Mouse (Mus musculus): ENCODE measurements at regions not wholly inside any gene's neighbourhood (a gene's known extent, or its start where the extent isn't known, plus 50 kb on each side); places are given as distances from the start of the nearest gene placed in this dataset.

GRCm38 (mm10) chr11:19264798-19265671, 246.2 kb upstream of the Meis1 start:
- H3K27ac ChIP-seq, result no peak overlapping the region
- 57% methylated on average over 18 of the region's 18 CpGs for WGBS
- intact Hi-C loops (cut with DNase I), result no loop called here
- H3K27me3 ChIP-seq (ENCODE audit: control insufficient read depth, insufficient read depth, low read length), result no peaks in the 10 kb centered on the region
- H3K36me3 ChIP-seq (ENCODE audit: control insufficient read depth, insufficient read depth, low read length), result no peaks in the 10 kb centered on the region
- H3K4me1 ChIP-seq (ENCODE audit: control insufficient read depth, insufficient read depth, low read length), result no peaks in the 10 kb centered on the region
- TF ChIP-seq EP300 (IDR thresholded peaks at IDR 0.05; ENCODE audit: insufficient read depth, low read depth, low read length) (no peak), CTCF (IDR thresholded peaks at IDR 0.05) (no peak), POLR2A (IDR thresholded peaks at IDR 0.05; ENCODE audit: insufficient read depth, low read depth, low read length) (no peak)
- no peak for DNase-seq
- H3K9ac ChIP-seq (ENCODE audit: low read depth, low read length), result no peak overlapping the region
- H3K4me3 ChIP-seq, result no peak overlapping the region
- H3K79me2 ChIP-seq (replicated peaks; ENCODE audit: control insufficient read depth, insufficient read depth, low read length), result no peaks in the 10 kb centered on the region

- no peak for DNase-seq
- Histone ChIP-seq H3K79me2 (replicated peaks; ENCODE audit: control insufficient read depth, insufficient read depth, low read length) (no peaks in the 10 kb centered on the region), H3K36me3 (ENCODE audit: control insufficient read depth, insufficient read depth, low read length) (no peaks in the 10 kb centered on the region), H3K27me3 (ENCODE audit: control insufficient read depth, insufficient read depth, low read length) (no peaks in the 10 kb centered on the region), H3K27ac (no peak overlapping the region), H3K4me1 (ENCODE audit: control insufficient read depth, insufficient read depth, low read length) (no peaks in the 10 kb centered on the region), H3K9ac (ENCODE audit: low read depth, low read length) (no peak overlapping the region), H3K4me3 (no peak overlapping the region)
- TF ChIP-seq EP300 (IDR thresholded peaks at IDR 0.05; ENCODE audit: insufficient read depth, low read depth, low read length), result no peak
- TF ChIP-seq POLR2A (IDR thresholded peaks at IDR 0.05; ENCODE audit: insufficient read depth, low read depth, low read length), result no peak
- TF ChIP-seq CTCF (IDR thresholded peaks at IDR 0.05), result no peak
- intact Hi-C loops (cut with DNase I), result no loop called here
- 65% methylated on average over 3 of the region's 3 CpGs for WGBS
Observed at GRCm38 (mm10) chr11:19265672-19265972, 246.8 kb upstream of the Meis1 start.

- 79% methylated on average over 6 of the region's 6 CpGs for WGBS
- intact Hi-C loops (cut with DNase I), result no loop called here
Observed at GRCm38 (mm10) chr11:19290971-19291370, 272.2 kb upstream of the Meis1 start.

GRCm38 (mm10) chr11:19299411-19299810, 280.6 kb upstream of the Meis1 start:
- Histone ChIP-seq H3K27ac (no peak overlapping the region), H3K4me1 (ENCODE audit: control insufficient read depth, insufficient read depth, low read length) (no peaks in the 10 kb centered on the region), H3K36me3 (ENCODE audit: control insufficient read depth, insufficient read depth, low read length) (no peaks in the 10 kb centered on the region), H3K79me2 (replicated peaks; ENCODE audit: control insufficient read depth, insufficient read depth, low read length) (no peaks in the 10 kb centered on the region), H3K27me3 (ENCODE audit: control insufficient read depth, insufficient read depth, low read length) (no peaks in the 10 kb centered on the region), H3K4me3 (no peak overlapping the region), H3K9ac (ENCODE audit: low read depth, low read length) (no peak overlapping the region)
- TF ChIP-seq POLR2A (IDR thresholded peaks at IDR 0.05; ENCODE audit: insufficient read depth, low read depth, low read length), result no peak
- TF ChIP-seq EP300 (IDR thresholded peaks at IDR 0.05; ENCODE audit: insufficient read depth, low read depth, low read length), result no peak
- no peak for TF ChIP-seq CTCF (IDR thresholded peaks at IDR 0.05)
- intact Hi-C loops (cut with DNase I), result no loop called here
- no peak for DNase-seq
- WGBS, result 77% methylated on average over 1 of the region's 1 CpGs

More at GRCm38 (mm10) chr11:19290971-19291370, 272.2 kb upstream of the Meis1 start:
- Histone ChIP-seq H3K79me2 (replicated peaks; ENCODE audit: control insufficient read depth, insufficient read depth, low read length) (no peaks in the 10 kb centered on the region), H3K9ac (ENCODE audit: low read depth, low read length) (no peak overlapping the region), H3K4me3 (no peak overlapping the region), H3K4me1 (ENCODE audit: control insufficient read depth, insufficient read depth, low read length) (no peaks in the 10 kb centered on the region), H3K27me3 (ENCODE audit: control insufficient read depth, insufficient read depth, low read length) (no peaks in the 10 kb centered on the region), H3K36me3 (ENCODE audit: control insufficient read depth, insufficient read depth, low read length) (no peaks in the 10 kb centered on the region), H3K27ac (no peak overlapping the region)
- TF ChIP-seq CTCF (IDR thresholded peaks at IDR 0.05) (no peak), POLR2A (IDR thresholded peaks at IDR 0.05; ENCODE audit: insufficient read depth, low read depth, low read length) (no peak), EP300 (IDR thresholded peaks at IDR 0.05; ENCODE audit: insufficient read depth, low read depth, low read length) (no peak)
- DNase-seq, result no peak

GRCm38 (mm10) chr11:19306687-19307086, 287.9 kb upstream of the Meis1 start:
- Histone ChIP-seq H3K4me3 (no peak overlapping the region), H3K4me1 (ENCODE audit: control insufficient read depth, insufficient read depth, low read length) (no peaks in the 10 kb centered on the region), H3K27ac (no peak overlapping the region), H3K36me3 (ENCODE audit: control insufficient read depth, insufficient read depth, low read length) (no peaks in the 10 kb centered on the region), H3K79me2 (replicated peaks; ENCODE audit: control insufficient read depth, insufficient read depth, low read length) (no peaks in the 10 kb centered on the region), H3K27me3 (ENCODE audit: control insufficient read depth, insufficient read depth, low read length) (no peaks in the 10 kb centered on the region), H3K9ac (ENCODE audit: low read depth, low read length) (no peak overlapping the region)
- no peak for TF ChIP-seq EP300 (IDR thresholded peaks at IDR 0.05; ENCODE audit: insufficient read depth, low read depth, low read length)
- no peak for TF ChIP-seq POLR2A (IDR thresholded peaks at IDR 0.05; ENCODE audit: insufficient read depth, low read depth, low read length)
- TF ChIP-seq CTCF (IDR thresholded peaks at IDR 0.05), result no peak
- intact Hi-C loops (cut with DNase I), result no loop called here
- 86% methylated on average over 5 of the region's 5 CpGs for WGBS
- DNase-seq, result no peak

GRCm38 (mm10) chr11:19330685-19331239, 312.0 kb upstream of the Meis1 start:
- Histone ChIP-seq H3K36me3 (ENCODE audit: control insufficient read depth, insufficient read depth, low read length) (no peaks in the 10 kb centered on the region), H3K9ac (ENCODE audit: low read depth, low read length) (no peak overlapping the region), H3K79me2 (replicated peaks; ENCODE audit: control insufficient read depth, insufficient read depth, low read length) (no peaks in the 10 kb centered on the region), H3K4me3 (no peak overlapping the region), H3K4me1 (ENCODE audit: control insufficient read depth, insufficient read depth, low read length) (peaks cover 3% of the 10 kb centered on the region; the same call in 1 of the 2 replicates), H3K27me3 (ENCODE audit: control insufficient read depth, insufficient read depth, low read length) (no peaks in the 10 kb centered on the region), H3K27ac (no peak overlapping the region)
- 26% methylated on average over 3 of the region's 3 CpGs for WGBS
- intact Hi-C loops (cut with DNase I), result no loop called here
- no peak for DNase-seq
- TF ChIP-seq EP300 (IDR thresholded peaks at IDR 0.05; ENCODE audit: insufficient read depth, low read depth, low read length) (no peak), POLR2A (IDR thresholded peaks at IDR 0.05; ENCODE audit: insufficient read depth, low read depth, low read length) (no peak), CTCF (IDR thresholded peaks at IDR 0.05) (no peak)
